Mouse (Mus musculus): ENCODE measurements around the gene Coil.

DNA sequence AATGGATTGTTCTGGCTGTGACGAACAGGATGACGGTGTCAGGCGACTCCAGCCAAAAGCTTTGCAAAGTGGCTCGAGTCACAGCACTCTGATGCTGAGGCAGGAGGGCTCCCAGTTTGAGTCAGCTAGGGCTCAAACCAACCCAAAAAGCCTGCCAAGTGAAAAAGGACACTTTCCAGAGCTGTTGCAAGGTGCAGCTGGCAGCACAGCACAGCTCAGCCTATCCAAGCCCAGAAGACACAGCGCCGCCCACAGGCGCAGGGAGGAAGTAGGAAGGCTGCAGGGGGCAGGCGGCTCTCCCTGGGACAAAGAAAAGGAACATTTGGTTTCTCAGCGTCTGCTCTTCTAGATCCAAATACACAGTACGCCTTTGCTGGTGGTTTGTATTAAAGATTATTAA, 16.6 kb downstream of the Coil start:
- TF ChIP-seq CTCF (IDR thresholded peaks at IDR 0.05; ENCODE audit: borderline replicate concordance, control insufficient read depth, extremely low read depth, insufficient read depth, low read length, poor library complexity) (no peak), POLR2A (IDR thresholded peaks at IDR 0.05; ENCODE audit: control insufficient read depth, extremely low read depth, insufficient read depth, low read length, poor library complexity) (no peak)

Measured in thymus, adult 2 months (tissue).